Mouse (Mus musculus): ENCODE measurements around the gene Arf6.

GRCm38 (mm10) chr12:69382880-69383279 lies 10.9 kb downstream of the Arf6 start:
- no peak for TF ChIP-seq CTCF (IDR thresholded peaks at IDR 0.05; ENCODE audit: low read depth, low read length)
- TF ChIP-seq POLR2A (IDR thresholded peaks at IDR 0.05; ENCODE audit: insufficient read depth, low read length) = no peak

Measured in ES-Bruce4 (cell line).